Mouse (Mus musculus) kidney, postnatal 4 days (tissue): ENCODE results near the gene Cytip.
A peak's percentile ranks its signal among the peaks of the same experiment; 100 is the strongest.

Experiments used
- DNase-seq, 2 experiments: peaks; one replicate each; pipeline ENCODE4 v3.0.0; 2021; ENCODE audit warnings: mixed read lengths in 2 of 2

The Cytip gene

DNA sequence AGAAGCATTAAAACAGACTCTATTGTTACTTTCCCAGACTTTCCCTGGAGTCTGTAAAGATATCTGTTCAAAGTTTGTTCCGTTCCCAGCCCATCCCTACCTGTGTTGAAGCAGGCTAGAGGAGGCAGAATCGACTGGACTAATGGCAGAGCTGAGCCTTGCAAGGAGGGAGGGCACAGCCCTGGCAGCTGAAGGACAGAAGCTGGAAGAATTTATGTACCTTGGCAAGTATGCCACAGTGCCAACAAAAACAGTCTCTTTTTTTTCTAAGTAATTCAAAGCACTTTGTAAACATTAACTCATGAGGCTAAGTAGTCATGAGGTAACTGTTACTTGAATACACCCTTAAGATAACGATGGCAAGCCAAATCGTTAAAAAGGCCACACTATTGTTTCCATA lies at the start of gene Cytip:
Gene Cytip, minus strand, starts transcription at position 187 of the 400 bp plus-strand sequence.
- peak; percentile 31 to 68 for DNase-seq

DNA sequence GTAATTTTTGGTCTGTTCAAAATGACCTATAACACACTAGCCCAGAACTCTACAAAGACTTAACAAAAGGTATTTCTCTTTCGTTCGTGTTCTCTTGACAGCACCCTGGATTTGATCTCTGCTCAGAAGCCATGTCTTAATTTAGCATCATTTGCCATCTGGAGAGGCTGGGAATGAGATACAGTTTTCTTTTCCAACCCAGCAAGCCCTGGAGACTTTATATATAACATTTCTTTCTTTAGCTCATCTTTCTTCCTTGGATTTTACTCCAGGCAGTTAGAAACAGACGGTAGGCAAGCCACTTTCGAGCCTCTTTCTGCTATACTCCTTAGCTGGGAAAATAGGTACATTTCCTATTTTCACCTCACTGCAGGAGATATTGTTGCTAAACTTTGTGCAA lies 45.3 kb upstream of the Cytip start:
- no peak for DNase-seq

DNA sequence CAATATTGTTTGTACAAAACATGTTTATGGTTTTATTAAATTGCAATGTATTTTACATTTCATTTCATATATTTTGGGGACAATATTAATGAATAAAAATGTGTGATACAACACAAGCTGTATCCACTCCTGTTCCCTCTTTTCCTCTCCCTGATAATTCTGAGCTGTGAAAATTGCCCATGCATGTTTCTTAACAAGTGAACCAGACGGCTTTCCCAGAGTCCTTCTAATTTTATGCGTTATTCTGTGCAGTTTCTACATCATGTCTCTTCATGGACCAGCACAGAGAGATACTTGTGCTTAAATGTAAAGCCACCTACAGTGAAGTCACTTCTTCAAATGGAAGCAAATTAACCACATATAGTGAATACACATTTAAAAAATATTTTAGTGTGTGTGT lies 42.2 kb upstream of the Cytip start:
- DNase-seq, result no peak

DNA sequence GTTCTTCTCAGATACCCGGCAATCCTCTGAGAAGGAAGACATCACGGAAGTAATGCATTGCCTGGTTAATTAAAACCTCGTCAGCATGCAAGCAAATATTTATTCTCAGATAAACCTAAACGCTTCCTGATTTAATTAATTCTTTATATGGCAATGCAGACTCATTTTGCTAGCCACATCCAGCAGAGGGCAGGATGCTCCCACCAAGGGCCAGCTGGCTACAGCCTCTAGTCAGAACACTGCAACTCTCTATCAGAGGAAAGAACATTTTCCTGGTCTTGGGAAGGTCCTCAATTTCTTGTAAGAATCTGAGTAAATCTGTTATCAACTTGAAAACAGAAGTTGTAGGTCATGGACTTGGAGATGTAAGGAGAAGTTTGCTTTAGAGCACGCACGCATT lies 4.1 kb upstream of the Cytip start:
- DNase-seq, result peak; percentile 78 to 81

DNA sequence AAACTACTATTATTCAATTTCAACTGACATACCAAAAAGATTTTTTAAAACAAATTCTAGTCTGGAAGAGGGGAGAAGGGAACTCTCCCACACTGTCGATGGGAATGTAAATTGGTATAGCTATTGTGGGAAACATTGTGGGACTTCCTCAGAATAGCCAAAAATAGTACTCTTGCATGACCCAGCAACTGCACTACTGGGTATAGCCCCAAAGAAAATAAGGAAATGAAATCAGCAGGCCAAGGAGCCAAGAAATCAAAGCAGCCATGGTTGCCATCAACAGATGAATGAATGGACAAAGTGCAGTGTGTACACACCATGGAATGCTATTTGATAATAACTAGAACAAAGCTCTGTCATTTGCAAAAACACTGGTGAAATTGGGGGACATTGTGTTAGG lies 1.5 kb upstream of the Cytip start:
- no peak for DNase-seq

DNA sequence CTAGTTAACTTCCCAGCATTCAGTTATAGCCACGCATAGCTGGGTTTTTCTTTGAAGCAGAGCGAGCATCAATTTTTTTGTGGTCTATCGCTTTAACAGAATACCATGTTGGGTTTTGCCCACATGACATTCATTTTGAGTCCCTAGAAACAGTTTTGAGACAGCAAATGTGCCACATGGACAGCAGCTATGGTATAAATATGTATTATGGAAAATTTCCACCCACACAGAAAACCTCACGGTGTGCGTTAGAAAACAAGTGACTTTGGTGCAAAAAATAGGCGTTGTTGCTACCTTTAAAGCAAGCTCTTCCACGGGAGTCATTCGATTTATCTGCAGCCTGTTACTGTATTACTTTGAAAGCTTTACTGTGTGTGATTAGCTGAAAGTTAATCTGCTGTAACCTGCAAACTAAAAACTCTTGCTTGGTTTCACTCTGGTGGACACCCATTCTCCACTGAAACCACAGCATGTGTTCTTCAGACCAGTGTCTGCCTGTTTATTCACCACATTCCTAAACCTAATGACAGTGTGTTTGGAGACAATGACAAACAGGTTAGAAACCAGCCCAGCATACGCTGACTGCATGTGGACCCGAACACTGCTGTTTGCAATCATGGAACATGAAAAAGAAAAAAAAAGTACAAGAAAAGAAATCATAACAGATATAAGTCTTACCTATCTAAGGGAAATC lies 763 bp downstream of the Cytip start:
- peak in 1 of 2 experiments; percentile 14 for DNase-seq

DNA sequence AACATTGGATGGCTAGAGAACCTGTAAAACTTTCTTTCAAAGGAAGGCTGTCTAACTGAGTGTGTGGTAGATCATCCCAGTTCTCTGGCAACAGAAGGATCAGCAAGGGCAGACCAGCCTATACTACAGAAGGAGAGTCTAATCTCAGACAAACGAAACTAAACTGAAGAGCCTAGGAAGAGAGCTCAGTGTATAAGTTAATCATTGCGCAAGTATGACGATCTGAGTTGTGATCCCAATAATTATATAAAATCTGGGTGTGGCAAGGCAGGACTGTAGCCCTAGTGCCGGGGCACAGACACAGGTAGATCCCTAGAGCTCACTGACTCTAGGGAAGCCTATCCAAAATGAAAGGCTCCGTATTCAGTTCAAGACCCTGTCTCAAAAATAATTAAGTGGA lies 3.2 kb downstream of the Cytip start:
- no peak for DNase-seq

DNA sequence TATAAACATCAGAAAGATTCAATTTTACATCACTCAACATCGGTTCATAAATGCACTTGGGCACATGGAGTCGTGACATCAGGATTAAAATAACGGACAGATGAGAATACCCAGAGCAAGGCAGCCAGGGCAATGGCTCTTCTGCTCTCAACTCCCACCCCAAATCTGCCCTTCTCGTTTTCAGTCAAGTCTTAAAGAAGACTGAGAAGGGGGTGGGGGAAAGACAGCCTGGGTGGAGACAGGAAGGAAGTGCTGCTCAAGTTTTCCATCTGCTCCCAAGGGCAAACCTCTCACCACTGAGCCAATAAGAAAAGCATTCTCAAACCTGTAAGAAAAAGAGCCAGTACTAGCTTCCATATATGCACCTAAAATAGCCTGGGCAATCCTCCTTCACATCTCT lies 5.8 kb downstream of the Cytip start:
- DNase-seq, result no peak

DNA sequence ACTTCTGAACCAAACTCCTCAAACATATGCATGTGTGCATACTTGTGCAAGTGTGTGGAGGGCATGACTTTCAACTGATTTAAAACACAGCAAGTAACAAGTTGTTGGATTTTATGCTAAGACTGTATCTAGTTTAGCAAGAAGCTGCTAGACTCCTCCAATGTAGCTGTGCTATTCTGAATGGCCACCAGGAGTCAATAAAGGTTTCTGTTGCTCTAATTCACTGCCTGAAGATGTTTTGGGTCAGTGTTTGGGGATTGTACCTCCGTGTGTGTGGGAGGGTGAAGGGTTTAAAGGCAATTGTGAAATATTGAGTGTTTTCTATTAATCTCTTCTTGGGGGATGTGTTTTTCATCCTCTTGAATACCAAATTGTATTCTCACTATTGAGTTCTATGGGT lies 6.4 kb downstream of the Cytip start:
- DNase-seq, result no peak

DNA sequence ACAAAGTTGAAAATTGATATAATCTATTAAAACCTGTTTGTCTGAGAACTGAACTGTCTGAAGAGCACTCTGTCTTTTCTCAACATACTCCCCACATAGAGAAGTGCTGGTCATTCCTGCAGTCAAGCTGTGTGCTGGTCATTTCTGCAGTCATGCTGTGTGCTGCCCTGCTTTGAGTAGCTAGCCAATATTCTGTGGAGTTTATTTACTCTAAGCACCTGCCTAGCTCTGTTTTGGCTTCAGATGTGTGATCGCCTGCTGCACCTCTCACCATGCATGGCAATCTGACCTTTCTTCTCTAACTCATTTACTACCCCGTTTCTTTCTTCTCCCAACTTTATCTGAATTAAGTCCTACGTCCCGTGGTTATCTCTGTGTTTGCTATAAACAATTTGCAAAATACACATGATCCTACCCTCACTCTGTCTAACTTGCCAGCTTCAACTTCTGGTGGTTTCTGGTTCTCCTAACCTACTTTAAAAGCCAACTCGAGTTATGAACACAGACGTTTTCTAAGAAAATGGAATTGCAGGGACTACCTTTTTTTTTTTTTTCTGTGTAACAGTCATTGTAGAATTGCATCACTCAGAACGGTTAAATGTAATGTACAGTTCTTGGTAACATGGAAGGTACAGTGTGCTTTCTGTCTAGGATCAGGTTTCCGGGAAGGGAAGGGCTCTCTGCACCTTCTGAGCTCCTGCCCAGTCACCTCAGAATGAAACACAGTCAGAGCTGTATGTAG lies 7.9 kb downstream of the Cytip start:
- no peak for DNase-seq

DNA sequence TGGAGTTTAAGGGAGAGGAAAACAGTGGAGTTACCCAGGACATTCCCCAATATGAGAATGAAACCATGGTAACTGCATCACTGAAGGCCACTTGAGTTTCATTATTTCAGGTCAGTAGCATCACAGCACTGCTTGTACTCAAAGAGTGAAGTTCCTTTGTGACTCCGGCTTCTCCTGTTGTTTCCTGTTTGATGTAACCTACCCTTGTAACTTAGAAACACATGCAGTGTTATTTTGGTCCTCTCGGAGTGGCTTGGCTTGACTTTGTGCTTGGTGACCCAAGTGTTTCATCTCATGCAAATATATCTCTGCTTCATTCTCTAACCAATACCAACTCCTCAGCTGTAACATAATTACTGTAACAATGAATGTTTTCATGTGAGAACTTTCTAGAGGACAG lies 11.1 kb downstream of the Cytip start:
- no peak for DNase-seq

DNA sequence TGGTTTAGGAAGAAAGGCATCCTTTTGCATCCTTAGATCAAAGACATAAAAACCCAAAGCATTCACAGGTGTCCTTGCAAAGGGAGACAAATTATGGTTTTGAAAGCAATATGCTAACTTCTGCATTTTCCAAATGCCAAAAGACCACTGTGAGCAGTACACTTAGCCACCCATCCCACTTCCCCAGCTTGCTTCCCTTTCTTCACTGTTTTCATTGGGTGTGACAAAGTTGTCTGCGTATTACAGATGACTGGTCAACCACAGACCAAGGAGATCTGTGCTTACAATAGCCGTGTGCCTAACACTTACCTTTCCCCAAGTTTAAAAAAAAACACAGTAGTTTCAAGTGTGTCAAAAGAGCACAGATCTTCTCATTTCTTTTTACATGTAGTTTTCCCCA lies 11.7 kb downstream of the Cytip start:
- DNase-seq, result no peak

DNA sequence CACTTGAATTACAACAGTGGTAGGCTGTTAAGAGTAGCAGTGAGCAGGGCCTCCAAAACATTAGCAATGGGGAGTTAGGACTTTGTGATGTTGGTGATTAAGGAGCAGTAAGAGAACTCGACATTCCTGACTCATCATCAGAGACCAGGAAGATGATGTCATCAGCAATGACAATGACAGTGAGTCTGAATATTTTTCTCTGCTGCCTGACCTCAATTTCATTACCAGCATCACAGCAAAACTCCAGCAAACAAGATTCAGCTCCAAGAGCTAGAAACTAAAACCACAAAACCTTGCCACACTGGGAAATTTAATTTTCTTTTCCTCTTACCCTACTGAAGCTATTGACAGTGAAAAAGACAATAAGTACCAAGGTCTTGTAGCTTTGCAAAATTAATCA lies 14.6 kb downstream of the Cytip start:
- DNase-seq, result no peak

DNA sequence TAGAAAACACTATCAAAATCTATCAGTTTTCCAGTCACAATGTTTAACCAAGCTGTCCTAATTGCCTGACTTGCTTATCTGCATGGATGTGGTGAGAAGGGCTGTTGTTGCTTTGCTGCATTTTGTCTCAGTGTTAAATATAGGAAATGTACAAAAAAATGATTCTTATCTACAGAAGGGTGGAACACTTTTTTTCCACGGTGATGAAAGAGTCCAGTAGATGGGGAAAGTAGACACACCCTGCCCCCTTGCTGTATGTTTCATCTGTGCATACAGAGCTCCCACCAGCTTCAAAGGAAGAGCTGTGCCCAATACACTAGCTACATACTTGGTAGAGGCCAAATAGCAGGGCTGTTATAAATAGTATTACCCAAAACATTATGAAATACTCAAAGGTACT lies 16.3 kb downstream of the Cytip start:
- no peak for DNase-seq

DNA sequence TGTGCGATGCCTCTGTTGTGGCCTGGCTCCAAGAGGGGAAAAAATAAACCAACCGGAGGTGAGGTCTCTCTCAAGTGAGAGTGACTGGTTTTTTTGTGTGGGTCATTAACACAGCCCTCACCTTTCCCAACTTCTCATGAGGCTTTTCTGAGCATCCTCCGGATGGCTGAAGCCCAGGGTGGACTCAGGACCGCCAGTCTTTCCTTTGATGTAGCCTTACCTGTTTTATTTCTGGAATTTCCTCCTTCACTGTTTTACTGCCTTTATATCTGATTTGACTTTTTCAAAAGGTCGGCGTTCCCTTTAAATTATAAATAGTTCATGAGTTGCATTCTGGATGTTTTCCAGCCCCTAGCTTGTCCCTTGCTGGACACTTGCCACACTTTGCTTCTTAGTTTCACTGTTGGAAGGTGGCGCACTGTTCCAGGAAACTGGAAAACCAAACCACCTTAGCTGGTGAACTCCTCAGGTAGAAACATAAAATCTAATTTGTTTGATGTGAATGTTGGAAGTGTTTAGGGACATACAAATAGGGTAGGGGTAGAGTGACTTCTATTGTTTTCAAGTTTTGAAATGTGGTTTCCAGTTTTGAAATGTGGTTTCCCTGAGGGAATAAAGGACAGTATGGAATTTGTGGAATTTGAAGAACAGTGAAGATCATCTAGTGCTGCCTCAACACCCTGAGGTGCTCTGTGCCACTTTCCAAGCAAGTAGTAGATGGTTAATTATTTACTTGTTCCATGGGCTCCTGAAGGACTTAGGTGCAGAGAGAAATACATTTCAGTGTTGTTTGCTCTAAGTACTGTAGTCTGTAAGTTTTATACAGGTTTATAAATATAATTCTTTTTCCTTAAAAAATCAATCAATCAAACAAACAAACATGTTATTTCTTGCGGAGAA lies 19.7 kb downstream of the Cytip start:
- DNase-seq, result peak; percentile 33 to 58

DNA sequence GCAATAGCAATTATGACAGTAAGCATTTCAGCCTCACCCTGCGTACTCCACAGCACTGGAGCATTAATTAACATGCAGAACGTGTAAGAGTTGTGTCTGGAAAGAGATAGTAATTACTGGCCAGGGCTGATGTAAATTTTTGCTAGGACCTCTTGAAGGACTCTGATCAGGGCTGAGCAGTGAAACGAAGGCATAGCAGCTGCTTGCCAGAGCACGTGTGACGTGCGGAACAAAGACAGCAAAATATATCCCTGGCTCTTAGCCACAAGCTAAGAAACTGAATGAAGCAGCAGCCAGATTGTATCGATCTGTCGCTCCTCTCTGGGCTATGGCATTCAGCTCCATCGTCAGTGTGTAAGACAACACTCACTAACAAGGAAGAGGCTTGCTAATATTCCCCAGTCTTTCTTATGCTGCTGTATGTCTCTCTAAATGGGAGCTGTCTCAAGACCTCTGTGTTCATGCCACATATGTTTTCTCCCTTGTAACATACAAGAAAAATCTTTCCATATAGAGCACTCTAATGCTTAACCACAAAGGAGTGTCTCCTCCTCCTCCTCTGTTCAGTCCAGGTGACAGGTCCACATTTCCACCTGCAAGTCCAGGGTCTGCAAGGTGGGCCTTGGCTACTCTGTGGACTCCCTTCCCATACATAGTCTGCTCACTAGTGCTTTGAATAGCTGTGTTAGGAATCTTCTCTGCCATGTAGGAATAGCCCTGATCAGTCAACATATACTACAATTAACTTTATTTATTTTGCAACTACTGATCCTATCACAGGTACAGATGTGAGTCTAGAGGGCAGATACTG lies 20.7 kb downstream of the Cytip start:
- no peak for DNase-seq

DNA sequence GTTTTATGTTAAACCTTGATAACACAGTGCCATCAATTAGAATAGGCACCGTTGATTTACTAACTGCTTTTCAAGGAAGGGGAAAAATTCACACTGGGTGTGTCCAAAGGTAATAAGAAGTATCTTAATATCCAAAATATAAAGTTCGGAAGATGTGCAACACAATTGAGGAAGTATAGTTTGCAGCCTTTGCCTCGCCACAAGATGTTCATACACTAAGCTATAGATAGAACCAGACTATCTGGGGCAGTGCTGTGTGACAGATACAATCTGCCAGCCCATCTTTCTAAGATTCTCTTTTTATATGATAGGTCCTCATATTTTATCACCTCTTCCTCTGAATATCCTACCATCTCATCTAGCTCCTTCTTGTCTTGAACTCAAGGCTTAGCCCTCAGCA lies 22.4 kb downstream of the Cytip start:
- no peak for DNase-seq

DNA sequence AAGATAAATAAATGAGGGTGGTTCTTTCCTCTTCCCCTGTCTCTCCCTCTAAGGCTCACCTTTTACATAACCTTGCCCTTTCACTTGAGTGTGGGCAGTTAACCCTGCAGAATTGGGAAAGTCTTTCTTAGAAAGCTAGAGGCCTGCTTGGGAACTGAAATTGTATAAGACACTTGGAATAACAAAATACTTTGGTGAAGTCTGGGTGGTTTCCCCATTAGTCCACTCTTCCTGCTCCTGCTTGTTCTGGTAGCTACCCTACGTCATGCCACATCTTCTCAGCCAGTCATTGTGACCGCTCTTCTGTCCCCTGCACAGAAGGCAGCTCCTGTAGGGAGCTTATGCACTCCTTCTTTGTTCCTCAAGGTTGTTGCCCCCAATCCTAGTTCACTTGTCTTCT lies 26.2 kb downstream of the Cytip start:
- DNase-seq, result no peak

DNA sequence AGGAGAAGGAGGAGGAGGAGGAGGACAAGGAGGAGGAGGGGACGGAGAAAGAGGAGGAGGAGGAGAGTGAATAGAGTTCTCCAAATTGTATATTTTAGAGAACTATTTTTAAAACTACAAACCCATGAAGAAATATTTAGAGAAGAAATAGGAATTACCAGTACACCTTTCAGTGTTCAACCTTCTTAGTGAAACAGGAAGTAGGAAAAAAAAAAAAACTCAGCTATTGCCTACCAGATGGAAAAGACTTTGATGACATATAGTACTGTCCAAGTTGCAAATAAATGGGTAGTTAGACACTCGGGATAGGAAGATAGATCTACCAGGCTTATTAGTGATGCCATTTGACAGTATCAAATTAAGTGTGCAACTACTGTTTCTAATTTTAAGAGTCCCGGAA lies 27.7 kb downstream of the Cytip start:
- DNase-seq, result no peak

DNA sequence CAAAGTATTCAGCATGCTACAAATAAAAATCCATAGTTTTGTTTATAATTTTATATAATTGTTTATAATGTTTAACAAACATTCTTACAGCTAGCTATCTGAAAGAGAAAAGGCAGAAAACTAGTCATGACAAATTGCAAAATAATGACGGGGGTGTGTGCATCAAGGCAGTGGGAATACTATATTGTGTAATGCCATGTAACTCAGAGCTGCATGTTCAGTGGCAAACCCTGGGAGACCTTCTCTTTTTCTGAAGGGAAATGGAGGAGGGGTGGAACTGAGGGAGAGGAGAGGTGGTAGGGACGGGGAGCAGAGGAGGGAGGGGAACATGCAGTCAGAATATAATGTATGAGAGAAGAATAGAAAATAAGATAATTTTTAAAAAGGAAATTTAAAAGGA lies 28.6 kb downstream of the Cytip start:
- DNase-seq, result no peak

DNA sequence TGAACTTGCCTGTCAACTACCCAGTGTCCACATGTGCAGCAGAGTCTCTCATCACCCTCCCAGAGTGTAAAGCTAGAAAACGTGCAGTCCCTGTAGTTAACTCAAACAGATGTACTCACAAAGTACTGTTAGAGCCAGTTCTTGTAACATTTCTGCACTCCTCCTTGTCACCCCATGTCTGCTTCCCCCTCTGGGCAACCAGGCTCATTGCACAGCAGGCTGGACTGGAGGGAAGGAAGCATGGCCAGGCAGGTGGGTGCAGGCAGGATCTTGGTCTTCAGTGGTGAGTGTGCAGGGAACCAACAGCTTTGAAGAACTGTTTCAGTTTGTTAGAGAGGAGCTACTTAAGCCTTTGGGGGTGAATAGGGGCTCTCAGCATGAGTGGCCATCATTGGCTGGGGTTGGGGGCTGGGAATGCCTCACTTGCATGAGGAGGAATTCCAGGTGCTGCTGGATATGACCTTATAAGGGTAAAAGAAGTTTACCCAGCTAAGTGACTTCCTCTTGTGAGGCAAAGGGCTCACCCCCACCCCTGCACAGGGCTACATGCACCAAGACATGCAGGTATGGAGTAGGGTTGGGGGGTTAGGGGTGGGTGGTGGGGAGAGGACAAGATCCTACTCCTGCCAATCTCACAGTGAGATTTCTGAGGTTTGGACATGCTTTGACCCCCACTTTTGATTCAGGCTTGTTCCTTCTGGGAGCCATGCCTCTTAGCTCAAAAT lies 31.7 kb downstream of the Cytip start:
- DNase-seq, result no peak

DNA sequence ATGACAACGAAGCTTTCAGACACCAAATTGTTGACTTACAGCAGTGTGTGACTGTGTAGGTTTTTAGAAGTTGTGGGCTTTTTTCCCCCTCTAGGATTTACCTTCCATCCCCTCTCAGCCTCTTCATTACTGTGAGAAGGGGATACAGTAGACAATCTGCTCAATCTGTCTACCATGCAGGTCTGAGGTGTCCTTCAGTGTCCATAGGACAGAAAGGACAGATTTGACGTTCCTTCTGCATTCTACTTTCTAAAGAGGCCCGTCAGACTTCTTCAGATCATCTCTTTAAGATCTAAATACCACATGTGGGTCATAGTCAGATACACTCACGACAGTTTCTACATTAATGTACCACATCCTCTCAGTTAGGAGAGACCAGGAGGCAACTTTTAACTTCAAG lies 33.5 kb downstream of the Cytip start:
- DNase-seq, result no peak
